Mouse (Mus musculus): ENCODE measurements at regions not wholly inside any gene's neighbourhood (a gene's known extent, or its start where the extent isn't known, plus 50 kb on each side); places are given as distances from the start of the nearest gene placed in this dataset.

DNA sequence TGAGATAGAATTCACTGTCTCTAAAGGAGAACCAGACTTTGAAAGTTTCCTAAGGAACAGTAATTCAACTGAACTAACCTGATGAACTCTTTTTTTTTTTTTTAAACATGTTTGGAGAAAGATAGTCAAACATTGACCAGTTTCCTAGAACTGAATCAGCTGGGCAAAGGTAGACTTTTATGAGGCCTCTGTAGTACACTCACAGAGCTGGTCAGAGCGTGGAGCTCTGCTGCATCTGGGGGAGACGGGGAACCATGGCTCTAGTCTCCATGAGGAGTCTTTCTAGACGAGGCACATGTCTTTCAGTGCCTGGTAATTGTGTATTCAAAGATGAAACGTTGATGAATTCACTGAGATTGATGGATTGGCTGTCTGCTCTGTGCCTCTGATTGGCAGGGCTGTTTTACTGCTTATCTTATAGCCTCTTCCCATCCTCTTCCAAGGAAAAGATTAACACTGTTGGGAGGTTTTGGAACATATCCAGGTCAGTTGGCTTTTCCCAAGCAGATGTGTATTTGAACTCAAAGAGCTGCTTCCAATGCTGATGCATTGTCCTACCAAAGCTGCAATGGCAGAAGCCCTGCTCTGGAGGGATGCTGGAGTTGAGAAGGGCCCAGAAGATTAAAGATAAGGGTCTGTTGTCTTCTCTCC is 122.5 kb upstream of the Maf start:
- 60% methylated on average over 4 of the region's 4 CpGs for WGBS
- DNase-seq (ENCODE audit: low spot score) (no peak), ATAC-seq (ENCODE audit: low FRiP score) (no peak)
- no peaks in the 10 kb centered on the region for H3K27me3 ChIP-seq (ENCODE audit: control insufficient read depth, insufficient read depth, low read length)
- H3K27ac ChIP-seq, result no peak overlapping the region
- H3K4me3 ChIP-seq (replicated peaks; ENCODE audit: low read length), result no peak overlapping the region
- H3K36me3 ChIP-seq (replicated peaks; ENCODE audit: control insufficient read depth, insufficient read depth), result no peaks in the 10 kb centered on the region
- H3K9ac ChIP-seq, result no peak overlapping the region
- no peaks in the 10 kb centered on the region for H3K4me1 ChIP-seq (replicated peaks; ENCODE audit: control insufficient read depth, insufficient read depth, low read length)
- no peaks in the 10 kb centered on the region for H3K9me3 ChIP-seq (ENCODE audit: control insufficient read depth, low read length)
- H3K4me2 ChIP-seq (replicated peaks), result no peak overlapping the region

DNA sequence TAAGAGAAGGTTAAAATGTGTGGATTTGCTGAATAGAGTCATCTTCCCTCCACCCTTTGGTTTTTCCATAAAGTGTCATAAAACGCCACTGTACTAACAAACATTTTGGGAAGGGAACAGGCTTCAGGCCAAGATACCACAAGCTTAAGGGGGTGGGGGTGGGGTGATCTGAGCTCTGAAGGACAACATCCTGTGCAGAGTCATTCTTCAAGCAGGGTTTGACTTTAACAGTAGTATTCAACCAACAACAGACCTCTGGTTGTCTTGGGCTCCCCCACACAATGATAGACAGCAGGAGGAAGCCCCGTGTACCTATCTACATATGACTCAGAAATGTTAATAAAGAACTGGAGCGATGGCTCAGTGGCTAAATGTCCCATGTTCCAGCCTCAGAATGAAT is 118.9 kb upstream of the Maf start:
- WGBS, result 76% methylated on average over 3 of the region's 3 CpGs

DNA sequence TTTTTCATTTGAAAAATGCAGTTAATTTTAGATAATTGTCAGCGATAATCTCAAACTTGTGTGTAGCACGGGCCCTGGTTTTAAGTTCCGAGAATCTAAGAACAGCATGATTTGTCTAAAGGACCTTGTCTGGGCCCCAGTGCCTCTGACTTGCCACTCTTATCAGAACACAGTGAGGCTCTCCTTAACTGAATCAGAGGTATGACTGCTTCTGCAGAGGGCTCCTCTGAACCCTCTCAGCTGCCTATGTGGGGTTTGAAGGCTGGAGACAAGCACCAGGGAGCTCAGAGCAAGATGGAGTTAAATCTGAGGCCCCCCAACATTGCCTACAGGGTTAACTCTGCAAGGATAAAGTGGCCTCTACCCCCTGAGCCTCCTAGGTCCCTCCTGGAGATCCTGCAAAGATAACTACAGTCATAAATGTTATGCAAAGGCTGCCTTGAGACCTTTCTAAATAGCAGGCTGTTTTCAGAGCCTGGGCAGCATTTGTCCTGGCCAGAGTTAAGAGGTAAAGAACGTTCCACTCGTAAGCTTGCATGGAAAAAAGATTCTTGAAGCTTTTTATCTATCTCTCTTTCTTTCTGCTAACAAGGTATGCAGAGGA is 118.4 kb upstream of the Maf start:
- Histone ChIP-seq H3K4me2 (replicated peaks) (no peak overlapping the region), H3K4me3 (replicated peaks; ENCODE audit: low read length) (no peak overlapping the region), H3K36me3 (replicated peaks; ENCODE audit: control insufficient read depth, insufficient read depth) (no peaks in the 10 kb centered on the region), H3K4me1 (replicated peaks; ENCODE audit: control insufficient read depth, insufficient read depth, low read length) (no peaks in the 10 kb centered on the region), H3K9me3 (ENCODE audit: control insufficient read depth, low read length) (0 out of 2 replicates have a peak, but pooled peaks cover 4% of the 10 kb centered on the region), H3K9ac (no peak overlapping the region), H3K27ac (no peak overlapping the region), H3K27me3 (ENCODE audit: control insufficient read depth, insufficient read depth, low read length) (no peaks in the 10 kb centered on the region)
- 93% methylated on average over 5 of the region's 5 CpGs for WGBS
- ATAC-seq (ENCODE audit: low FRiP score), result no peak
- DNase-seq (ENCODE audit: low spot score), result no peak

More for the DNA sequence above, 118.9 kb upstream of the Maf start:
- H3K4me2 ChIP-seq (replicated peaks), result no peak overlapping the region
- H3K36me3 ChIP-seq (replicated peaks; ENCODE audit: control insufficient read depth, insufficient read depth), result no peaks in the 10 kb centered on the region
- H3K27ac ChIP-seq, result no peak overlapping the region
- H3K9ac ChIP-seq, result no peak overlapping the region
- no peaks in the 10 kb centered on the region for H3K4me1 ChIP-seq (replicated peaks; ENCODE audit: control insufficient read depth, insufficient read depth, low read length)
- ATAC-seq (ENCODE audit: low FRiP score) (no peak), DNase-seq (ENCODE audit: low spot score) (no peak)
- H3K4me3 ChIP-seq (replicated peaks; ENCODE audit: low read length), result no peak overlapping the region
- no peaks in the 10 kb centered on the region for H3K27me3 ChIP-seq (ENCODE audit: control insufficient read depth, insufficient read depth, low read length)
- H3K9me3 ChIP-seq (ENCODE audit: control insufficient read depth, low read length), result 0 out of 2 replicates have a peak, but pooled peaks cover 4% of the 10 kb centered on the region

DNA sequence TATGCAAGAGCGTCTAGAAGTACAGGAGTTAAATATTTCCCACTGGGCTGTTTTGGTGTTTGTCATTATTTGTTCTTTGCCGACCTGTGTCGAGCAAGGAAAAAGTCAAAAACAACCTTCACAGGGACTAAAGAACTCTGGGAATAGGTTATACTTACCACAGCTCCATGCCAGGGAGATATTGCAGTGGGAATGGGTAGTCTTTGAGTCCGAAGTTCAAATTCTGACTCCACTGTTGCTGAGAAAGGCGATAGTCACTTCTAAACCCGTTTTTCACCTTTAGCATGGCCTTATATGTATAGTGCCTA is 116.8 kb upstream of the Maf start:
- no peak overlapping the region for H3K4me3 ChIP-seq (replicated peaks; ENCODE audit: low read length)
- H3K36me3 ChIP-seq (replicated peaks; ENCODE audit: control insufficient read depth, insufficient read depth), result no peaks in the 10 kb centered on the region
- H3K27ac ChIP-seq, result no peak overlapping the region
- no peaks in the 10 kb centered on the region for H3K4me1 ChIP-seq (replicated peaks; ENCODE audit: control insufficient read depth, insufficient read depth, low read length)
- H3K9me3 ChIP-seq (ENCODE audit: control insufficient read depth, low read length), result 0 out of 2 replicates have a peak, but pooled peaks cover 4% of the 10 kb centered on the region
- WGBS, result 95% methylated on average over 6 of the region's 6 CpGs
- H3K4me2 ChIP-seq (replicated peaks), result no peak overlapping the region
- no peaks in the 10 kb centered on the region for H3K27me3 ChIP-seq (ENCODE audit: control insufficient read depth, insufficient read depth, low read length)
- no peak for ATAC-seq (ENCODE audit: low FRiP score)
- H3K9ac ChIP-seq, result no peak overlapping the region
- DNase-seq (ENCODE audit: low spot score), result no peak

DNA sequence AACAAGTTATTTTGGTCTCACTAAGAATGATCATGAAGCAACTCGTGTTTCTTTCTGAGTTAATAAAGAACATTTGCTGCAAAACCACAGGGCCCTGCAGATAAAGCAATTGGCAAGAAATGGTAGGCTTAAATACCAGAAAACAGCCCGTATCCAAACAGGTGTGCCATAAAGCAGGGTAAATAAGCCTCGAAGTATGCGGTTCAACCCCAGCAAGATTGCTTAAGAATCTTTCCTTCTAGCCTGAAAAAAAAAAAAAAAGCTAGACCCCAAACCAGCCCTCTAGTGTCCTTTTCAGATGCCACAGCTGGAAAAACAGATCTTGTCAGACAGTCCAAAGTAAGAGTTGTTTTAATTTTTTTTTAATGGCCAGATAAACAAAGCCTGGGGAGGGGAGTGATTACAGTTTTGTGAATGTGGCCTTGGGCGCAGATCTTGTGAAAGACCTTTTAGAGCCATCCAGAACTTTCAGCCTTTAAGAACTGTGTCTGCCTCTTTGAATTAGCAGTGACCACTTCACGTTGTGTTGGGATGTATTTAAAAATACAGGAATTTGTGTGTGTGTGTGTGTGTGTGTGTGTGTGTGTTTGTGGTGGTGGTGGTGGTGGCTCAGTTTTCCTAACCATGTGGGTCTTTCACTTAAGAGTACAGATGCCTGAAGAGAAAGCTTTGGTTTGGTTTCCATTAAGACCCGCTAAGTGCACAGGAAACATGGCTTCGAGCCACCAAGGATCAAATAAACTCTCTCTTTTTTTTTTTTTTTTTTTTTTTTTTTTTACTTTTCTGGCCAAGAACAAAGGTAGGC is 116.3 kb upstream of the Maf start:
- Histone ChIP-seq H3K36me3 (replicated peaks; ENCODE audit: control insufficient read depth, insufficient read depth) (no peaks in the 10 kb centered on the region), H3K27me3 (ENCODE audit: control insufficient read depth, insufficient read depth, low read length) (no peaks in the 10 kb centered on the region), H3K4me3 (replicated peaks; ENCODE audit: low read length) (no peak overlapping the region), H3K4me1 (replicated peaks; ENCODE audit: control insufficient read depth, insufficient read depth, low read length) (no peaks in the 10 kb centered on the region), H3K4me2 (replicated peaks) (no peak overlapping the region), H3K9me3 (ENCODE audit: control insufficient read depth, low read length) (0 out of 2 replicates have a peak, but pooled peaks cover 4% of the 10 kb centered on the region), H3K9ac (no peak overlapping the region), H3K27ac (no peak overlapping the region)
- WGBS, result 85% methylated on average over 8 of the region's 8 CpGs
- ATAC-seq (ENCODE audit: low FRiP score) (no peak), DNase-seq (ENCODE audit: low spot score) (no peak)

DNA sequence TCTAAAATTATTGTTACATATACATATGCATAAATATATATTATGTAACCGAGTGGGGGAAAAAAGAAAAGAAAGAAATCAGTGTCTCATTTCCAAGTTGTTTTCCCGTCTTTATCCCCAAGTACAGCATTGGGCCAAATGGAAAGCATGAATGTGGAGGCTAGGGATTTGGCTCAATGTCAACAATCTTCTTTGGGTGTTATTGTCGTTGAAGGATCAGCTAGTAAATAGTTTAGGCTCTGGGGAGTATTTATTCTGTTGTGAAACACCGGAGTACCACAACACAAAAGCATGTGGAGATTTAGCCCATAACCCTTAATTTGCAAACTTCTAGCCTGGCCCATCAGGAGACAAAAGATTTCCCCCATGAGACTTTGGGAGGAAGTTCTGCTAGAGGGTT is 105.8 kb upstream of the Maf start:
- H3K36me3 ChIP-seq (replicated peaks; ENCODE audit: control insufficient read depth, insufficient read depth), result no peaks in the 10 kb centered on the region
- no peak overlapping the region for H3K27ac ChIP-seq
- no peak overlapping the region for H3K9ac ChIP-seq
- DNase-seq (ENCODE audit: low spot score), result no peak
- H3K4me2 ChIP-seq (replicated peaks), result no peak overlapping the region
- H3K4me1 ChIP-seq (replicated peaks; ENCODE audit: control insufficient read depth, insufficient read depth, low read length), result no peaks in the 10 kb centered on the region
- no peak overlapping the region for H3K4me3 ChIP-seq (replicated peaks; ENCODE audit: low read length)
- WGBS, result 73% methylated on average over 4 of the region's 4 CpGs
- no peaks in the 10 kb centered on the region for H3K27me3 ChIP-seq (ENCODE audit: control insufficient read depth, insufficient read depth, low read length)
- no peaks in the 10 kb centered on the region for H3K9me3 ChIP-seq (ENCODE audit: control insufficient read depth, low read length)
- ATAC-seq (ENCODE audit: low FRiP score), result no peak

DNA sequence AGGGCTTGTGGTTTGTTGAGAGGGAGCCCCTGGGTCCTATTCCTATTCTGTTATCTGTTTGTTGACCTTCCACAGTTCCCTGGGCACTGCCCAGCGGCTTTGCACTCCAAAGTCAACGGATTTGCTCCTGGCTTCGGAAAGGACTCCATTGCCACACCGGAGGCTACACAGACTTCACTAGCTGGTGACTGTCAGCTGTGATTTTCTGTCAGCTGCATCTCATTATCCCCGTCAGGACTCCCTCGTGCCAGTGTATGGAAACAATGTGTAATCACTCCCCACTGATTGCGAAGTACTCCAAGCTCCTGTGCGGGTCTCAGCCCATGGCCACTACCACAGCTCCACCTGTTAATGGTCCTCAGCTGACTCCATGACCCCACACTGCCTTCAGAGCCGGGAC is 99.0 kb upstream of the Maf start:
- Histone ChIP-seq H3K9me3 (ENCODE audit: control insufficient read depth, low read length) (no peaks in the 10 kb centered on the region), H3K36me3 (replicated peaks; ENCODE audit: control insufficient read depth, insufficient read depth) (no peaks in the 10 kb centered on the region), H3K27me3 (ENCODE audit: control insufficient read depth, insufficient read depth, low read length) (no peaks in the 10 kb centered on the region), H3K4me1 (replicated peaks; ENCODE audit: control insufficient read depth, insufficient read depth, low read length) (no peaks in the 10 kb centered on the region), H3K9ac (no peak overlapping the region), H3K27ac (no peak overlapping the region), H3K4me3 (replicated peaks; ENCODE audit: low read length) (no peak overlapping the region), H3K4me2 (replicated peaks) (no peak overlapping the region)
- DNase-seq (ENCODE audit: low spot score), result no peak
- 39% methylated on average over 9 of the region's 9 CpGs for WGBS
- ATAC-seq (ENCODE audit: low FRiP score), result no peak

DNA sequence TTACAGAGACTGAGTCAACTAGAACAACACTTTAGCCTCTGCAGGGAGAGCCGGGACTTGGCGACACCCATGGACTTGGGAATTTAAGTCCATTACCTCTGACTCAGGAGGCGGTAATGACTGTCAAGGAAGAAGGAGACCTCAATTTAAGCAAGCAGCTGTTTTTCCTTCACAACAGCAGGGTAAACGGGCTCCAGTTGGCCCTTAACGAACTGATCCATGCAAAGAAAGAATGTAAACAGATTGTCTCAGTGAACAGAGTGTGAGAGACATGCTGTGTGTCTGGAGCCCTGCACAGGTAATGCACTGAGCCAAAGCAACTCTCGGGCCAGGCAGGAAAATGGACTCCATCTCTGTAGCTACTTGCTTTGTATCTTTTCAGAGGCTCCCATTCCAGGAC is 98.5 kb upstream of the Maf start:
- Histone ChIP-seq H3K36me3 (replicated peaks; ENCODE audit: control insufficient read depth, insufficient read depth) (no peaks in the 10 kb centered on the region), H3K27me3 (ENCODE audit: control insufficient read depth, insufficient read depth, low read length) (no peaks in the 10 kb centered on the region), H3K9ac (no peak overlapping the region), H3K27ac (no peak overlapping the region), H3K4me2 (replicated peaks) (no peak overlapping the region), H3K4me1 (replicated peaks; ENCODE audit: control insufficient read depth, insufficient read depth, low read length) (no peaks in the 10 kb centered on the region), H3K9me3 (ENCODE audit: control insufficient read depth, low read length) (no peaks in the 10 kb centered on the region), H3K4me3 (replicated peaks; ENCODE audit: low read length) (no peak overlapping the region)
- ATAC-seq (ENCODE audit: low FRiP score), result no peak
- 77% methylated on average over 6 of the region's 6 CpGs for WGBS
- DNase-seq (ENCODE audit: low spot score), result no peak

DNA sequence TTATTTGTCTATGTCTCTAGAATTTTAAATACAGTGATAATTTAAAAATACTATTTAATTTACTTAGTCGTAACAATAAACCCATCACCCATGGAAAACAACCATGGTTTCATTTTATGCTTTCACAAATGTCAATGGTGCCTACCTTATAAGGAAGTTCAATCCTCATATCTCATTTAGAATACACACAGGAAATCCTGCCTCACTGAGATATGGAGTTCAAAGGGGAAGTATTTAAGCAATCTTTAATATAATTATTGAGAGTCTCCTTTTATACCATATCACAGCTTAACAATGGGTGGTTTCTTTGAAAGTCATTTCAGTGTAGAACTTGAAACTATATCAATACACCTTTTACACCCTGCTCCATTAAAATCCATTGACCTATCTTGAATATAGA is 86.0 kb upstream of the Maf start:
- H3K9me3 ChIP-seq (ENCODE audit: control insufficient read depth, low read length), result no peaks in the 10 kb centered on the region
- no peak overlapping the region for H3K9ac ChIP-seq
- DNase-seq (ENCODE audit: low spot score), result no peak
- H3K4me2 ChIP-seq (replicated peaks), result no peak overlapping the region
- WGBS, result 87% methylated on average over 1 of the region's 1 CpGs
- no peaks in the 10 kb centered on the region for H3K36me3 ChIP-seq (replicated peaks; ENCODE audit: control insufficient read depth, insufficient read depth)
- no peaks in the 10 kb centered on the region for H3K27me3 ChIP-seq (ENCODE audit: control insufficient read depth, insufficient read depth, low read length)
- no peaks in the 10 kb centered on the region for H3K4me1 ChIP-seq (replicated peaks; ENCODE audit: control insufficient read depth, insufficient read depth, low read length)
- H3K27ac ChIP-seq, result no peak overlapping the region
- no peak for ATAC-seq (ENCODE audit: low FRiP score)
- no peak overlapping the region for H3K4me3 ChIP-seq (replicated peaks; ENCODE audit: low read length)

Data from hindbrain, embryonic 14.5 days (tissue).